Mouse (Mus musculus): ENCODE data around the gene Zfand3.

DNA sequence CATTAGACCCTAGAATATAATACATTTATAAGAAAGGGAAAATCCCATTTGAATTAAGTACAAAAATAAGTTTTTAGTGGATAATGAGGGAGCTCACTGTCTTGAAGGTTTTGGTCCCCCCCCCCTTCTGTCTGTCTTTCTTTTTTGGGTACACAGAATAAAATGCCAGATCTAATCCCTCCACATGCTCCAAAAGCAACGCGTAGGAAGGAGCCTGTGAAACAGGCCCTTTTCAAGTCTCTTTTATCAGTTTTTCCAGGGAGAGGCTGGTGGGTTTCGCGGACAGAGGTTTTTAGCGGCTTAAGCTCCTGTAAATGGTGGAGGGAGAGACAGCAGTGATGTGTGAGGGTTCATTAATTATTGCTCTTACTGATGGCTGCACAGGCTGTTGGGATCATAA lies 183.0 kb downstream of the Zfand3 start:
- TF ChIP-seq CTCF (conservative IDR thresholded peaks at IDR 0.05; ENCODE audit: insufficient read depth, insufficient read length, low read depth, low read length) (no peak), POLR2A (IDR thresholded peaks at IDR 0.05; ENCODE audit: low read depth, low read length) (no peak)

Measured in kidney, adult 2 months (tissue).